Mouse (Mus musculus) megakaryocyte, embryonic 14.5 days (primary cell): ENCODE results near the gene Slc22a15.

Experiments used
- FLI1 ChIP-seq: IDR thresholded peaks from 2 replicates; pipeline ENCODE4 v1.6.1; 2012; ENCODE audit warnings: low read length, inconsistent platforms, mixed read lengths
- GATA1 ChIP-seq: IDR thresholded peaks from 3 replicates; pipeline ENCODE4 v1.6.1; 2012; ENCODE audit warnings: mixed read lengths, low read length, inconsistent platforms, borderline replicate concordance

- TF ChIP-seq FLI1 = no peak
- TF ChIP-seq GATA1 = no peak
These were observed 1.4 kb upstream of the Slc22a15 start for GRCm38 (mm10) chr3:101925663-101926062.
